Mouse (Mus musculus) ES-E14 (cell line): ENCODE measurements around the gene N4bp1. TPM values are rescaled to one million over a fixed set of nuclear protein-coding genes. Genes with fewer than 3 reads are reported as not detected.
A peak's percentile ranks its signal among the peaks of the same experiment; 100 is the strongest.

ENCODE experiments used
- DNase-seq: peaks from one replicate; pipeline ENCODE4 v3.0.0-alpha.2; 2013; ENCODE audit warnings: low read depth, low spot score
- H3K27ac ChIP-seq: 2 replicates; pipeline ENCODE4 v1.5.1; 2012; ENCODE audit warnings: low read depth, mild to moderate bottlenecking, low read length, moderate library complexity, mixed read lengths; ENCODE audit not compliant: poor library complexity, insufficient read depth, severe bottlenecking
- H3K36me3 ChIP-seq: 2 replicates; pipeline ENCODE4 v1.6.1; 2012; ENCODE audit warnings: mild to moderate bottlenecking, low read length, moderate library complexity, mixed read lengths; ENCODE audit not compliant: control insufficient read depth, poor library complexity, insufficient read depth, severe bottlenecking
- H3K4me1 ChIP-seq, 2 experiments: fragments of 150-350 bp in 1 of 2; sonication (generic) in 1 of 2; 2 replicates each; pipeline ENCODE4 v1.6.1; 2012; ENCODE audit warnings: low read length in 2 of 2, mild to moderate bottlenecking in 1 of 2, mixed read lengths in 1 of 2; ENCODE audit not compliant: control insufficient read depth in 2 of 2, insufficient read depth in 2 of 2, poor library complexity in 1 of 2
- H3K4me3 ChIP-seq, 2 experiments: fragments of 150-350 bp in 1 of 2; sonication (generic) in 1 of 2; 2 replicates each; pipeline ENCODE4 v1.5.1; 2012; ENCODE audit warnings: low read length in 2 of 2, low read depth in 1 of 2, mild to moderate bottlenecking in 1 of 2, mixed read lengths in 1 of 2; ENCODE audit not compliant: insufficient read depth in 1 of 2, poor library complexity in 1 of 2, severe bottlenecking in 1 of 2
- H3K9ac ChIP-seq: 2 replicates; pipeline ENCODE4 v1.6.1; 2012; ENCODE audit warnings: low read depth, mild to moderate bottlenecking, low read length, mixed read lengths; ENCODE audit not compliant: poor library complexity, insufficient read depth, severe bottlenecking
- H3K9me3 ChIP-seq: fragments of 150-350 bp; sonication (generic); 2 replicates; pipeline ENCODE4 v1.6.1; 2012; ENCODE audit warnings: low read depth, mild to moderate bottlenecking, low read length; ENCODE audit not compliant: control insufficient read depth, insufficient read depth
- CHD2 ChIP-seq: IDR thresholded peaks from 2 replicates; pipeline ENCODE4 v1.6.1; 2014; ENCODE audit warnings: mild to moderate bottlenecking, low read depth, low read length, inconsistent platforms
- HCFC1 ChIP-seq: IDR thresholded peaks from 2 replicates; pipeline ENCODE4 v1.6.1; 2012; ENCODE audit warnings: low read length, inconsistent platforms, borderline replicate concordance; ENCODE audit not compliant: insufficient read depth
- MAFK ChIP-seq: IDR thresholded peaks from 2 replicates; pipeline ENCODE4 v1.6.1; 2014; ENCODE audit warnings: mild to moderate bottlenecking, low read depth, low read length, inconsistent platforms; ENCODE audit not compliant: insufficient read depth
- ZC3H11A ChIP-seq: IDR thresholded peaks from 2 replicates; pipeline ENCODE4 v1.6.1; 2012; ENCODE audit warnings: low read depth, mild to moderate bottlenecking, inconsistent platforms, low read length, borderline replicate concordance
- ZNF384 ChIP-seq: IDR thresholded peaks from 2 replicates; pipeline ENCODE4 v1.6.1; 2012; ENCODE audit warnings: low read depth, low read length, inconsistent platforms
- in situ Hi-C, 2 experiments: fragments of 600-800 bp; cut with MboI; formaldehyde crosslinking; loops; one replicate each; pipeline ENCODE4 v1.15.1; 2025; ENCODE audit warnings: low sequenced_read_pairs in 2 of 2, inconsistent platforms in 1 of 2; ENCODE audit not compliant: unreplicated experiment in 2 of 2
- total RNA-seq: library from RNA; depleted of rRNA; stranded (reverse); fragments of 300-350 nt; gene quantifications from 2 replicates; pipeline ENCODE4 v1.2.3, GENCODE M21; 2012

N4bp1 gene
- total RNA-seq, 1 experiment = 40.2 TPM

- H3K27ac ChIP-seq = no peak overlapping the region
- H3K9ac ChIP-seq = no peak overlapping the region
- no peaks in the 10 kb centered on the region for H3K36me3 ChIP-seq
- H3K4me1 ChIP-seq = peaks cover 17 to 27% of the 10 kb centered on the region in 2 experiments
- DNase-seq = no peak
- in situ Hi-C loops = no loop called here
- TF ChIP-seq ZNF384 (no peak), HCFC1 (no peak)
- no peak overlapping the region for H3K4me3 ChIP-seq
- no peaks in the 10 kb centered on the region for H3K9me3 ChIP-seq
Observed at GRCm38 (mm10) chr8:86891533-86891932, 6.5 kb upstream of the N4bp1 start.

GRCm38 (mm10) chr8:86888058-86888939 is 3.2 kb upstream of the N4bp1 start:
- Histone ChIP-seq H3K9me3 (no peaks in the 10 kb centered on the region), H3K4me1 (peaks cover 12 to 16% of the 10 kb centered on the region in 2 experiments), H3K4me3 (peak overlapping the region; percentile 1 to 52; a peak in 3 of 4 replicates), H3K27ac (peak overlapping the region; percentile 98), H3K36me3 (no peaks in the 10 kb centered on the region), H3K9ac (peak overlapping the region; percentile 41; the same call in 1 of the 2 replicates)
- in situ Hi-C loops = no loop called here
- DNase-seq = peak; percentile 95
- TF ChIP-seq ZC3H11A (no peak), CHD2 (peak; percentile 64), HCFC1 (0 out of 2 replicates have a peak, but pooled peaks have one; percentile 3), ZNF384 (no peak), MAFK (no peak)

- no peak for DNase-seq
- Histone ChIP-seq H3K4me3 (peak overlapping the region; percentile 95 to 99), H3K36me3 (peaks cover 11% of the 10 kb centered on the region), H3K4me1 (peaks cover 14 to 19% of the 10 kb centered on the region in 2 experiments), H3K9me3 (no peaks in the 10 kb centered on the region), H3K27ac (peak overlapping the region; percentile 95; the same call in 1 of the 2 replicates), H3K9ac (peak overlapping the region; percentile 97)
- in situ Hi-C loops = no loop called here
- no peak for TF ChIP-seq MAFK
- TF ChIP-seq HCFC1 = no peak
Observed at GRCm38 (mm10) chr8:86884067-86884466, 991 bp downstream of the N4bp1 start.

- TF ChIP-seq ZC3H11A = no peak
- TF ChIP-seq HCFC1 = no peak
- TF ChIP-seq MAFK = no peak
- TF ChIP-seq ZNF384 = no peak
- no peak for TF ChIP-seq CHD2
- peaks cover 9 to 14% of the 10 kb centered on the region in 2 experiments for H3K4me1 ChIP-seq
- no peaks in the 10 kb centered on the region for H3K9me3 ChIP-seq
- in situ Hi-C loops = no loop called here
- peak overlapping the region; percentile 59; the same call in 1 of the 2 replicates for H3K27ac ChIP-seq
- H3K9ac ChIP-seq = peak overlapping the region; percentile 69
- H3K4me3 ChIP-seq = peak overlapping the region; percentile 95 to 99
- no peak for DNase-seq
- peaks cover 14% of the 10 kb centered on the region for H3K36me3 ChIP-seq
Observed at GRCm38 (mm10) chr8:86882568-86883478, 2.2 kb downstream of the N4bp1 start.
